Mouse (Mus musculus) gastrocnemius, postnatal 36 days (tissue): ENCODE results near the gene Txk. TPM values are rescaled to one million over a fixed set of nuclear protein-coding genes. Genes with fewer than 3 reads are reported as not detected.
A peak's percentile ranks its signal among the peaks of the same experiment; 100 is the strongest.

Experiments
- DNase-seq, 2 experiments: peaks; one replicate each; pipeline ENCODE4 v3.0.0; 2022
- intact Hi-C: fragments of 180-260 bp; cut with DNase I; formaldehyde crosslinking; loops from one replicate; pipeline ENCODE4 v1.15.1; 2025
- total RNA-seq, 2 experiments: library from RNA; stranded (reverse); gene quantifications; 2 replicates each; pipeline ENCODE4 v1.2.3; 2021

Txk gene
- total RNA-seq, 2 experiments from 2014 or later: 0.15 TPM; not detected in 1

GRCm38 (mm10) chr5:72647958-72648595 lies 104.5 kb downstream of the Txk start:
- intact Hi-C loops: no loop called here
- DNase-seq: no peak

GRCm38 (mm10) chr5:72647418-72647907 lies 105.1 kb downstream of the Txk start, which contains the start of gene Nipal1:
Nipal1 (plus strand) TSS chr5:72647795.
- peak; percentile 22 to 38 for DNase-seq
- intact Hi-C loops: no loop called here

GRCm38 (mm10) chr5:72646996-72647395 lies 105.6 kb downstream of the Txk start:
- intact Hi-C loops: no loop called here
- DNase-seq: no peak

GRCm38 (mm10) chr5:72646131-72646530 lies 106.4 kb downstream of the Txk start:
- DNase-seq: no peak

More at GRCm38 (mm10) chr5:72646131-72646530, 106.4 kb downstream of the Txk start:
- intact Hi-C loops: no loop called here

Other genes starting within 250 kb of the Txk start
- gene Corin, start 248.3 kb downstream of the Txk start, total RNA-seq: under 1 TPM in 1 of 2 experiments, not detected in 1; 0.17 TPM
- gene Nfxl1, start 193.1 kb downstream of the Txk start, total RNA-seq: 1 to 10 TPM; 3.8 to 4.7 TPM
- gene Zar1, start 171.5 kb downstream of the Txk start, total RNA-seq: not detected
- not detected for gene Gm5868, start 165.2 kb downstream of the Txk start, total RNA-seq
- not detected for gene Cnga1, start 108.5 kb downstream of the Txk start, total RNA-seq
- not detected for gene Nipal1, start 105.0 kb downstream of the Txk start, total RNA-seq
- gene Tec, start 115.7 kb upstream of the Txk start, total RNA-seq: 1 to 10 TPM; 1.3 to 1.9 TPM
- 100 to 1,000 TPM in 1 of 2 experiments, 10 to 100 TPM in 1; 92.9 to 101 TPM for gene Slain2, start 161.5 kb upstream of the Txk start, total RNA-seq
- not detected for gene Gm10135, start 221.9 kb upstream of the Txk start, total RNA-seq